Mouse (Mus musculus): ENCODE measurements at regions not wholly inside any gene's neighbourhood (a gene's known extent, or its start where the extent isn't known, plus 50 kb on each side); places are given as distances from the start of the nearest gene placed in this dataset.

- Histone ChIP-seq H3K9ac (ENCODE audit: low read length) (no peak overlapping the region), H3K4me2 (replicated peaks; ENCODE audit: low read depth) (no peak overlapping the region), H3K4me3 (ENCODE audit: low read depth, low read length) (no peak overlapping the region), H3K36me3 (ENCODE audit: control insufficient read depth, insufficient read depth, low read length) (no peaks in the 10 kb centered on the region), H3K27me3 (ENCODE audit: control insufficient read depth, insufficient read depth, low read length) (no peaks in the 10 kb centered on the region), H3K27ac (replicated peaks) (no peak overlapping the region), H3K4me1 (replicated peaks; ENCODE audit: control insufficient read depth, insufficient read depth) (no peaks in the 10 kb centered on the region), H3K9me3 (ENCODE audit: control insufficient read depth, low read length) (no peaks in the 10 kb centered on the region)
- DNase-seq (ENCODE audit: low spot score) (no peak), ATAC-seq (ENCODE audit: low FRiP score, low TSS enrichment) (no peak)
- 87% methylated on average over 3 of the region's 3 CpGs for WGBS
- no peak for TF ChIP-seq EP300 (optimal IDR thresholded peaks at IDR 0.05)
- TF ChIP-seq CTCF (IDR thresholded peaks at IDR 0.05; ENCODE audit: low read depth): no peak
Measured at GRCm38 (mm10) chr9:84389831-84390230, 464.9 kb downstream of the Bckdhb start.

GRCm38 (mm10) chr9:84394536-84395314 is 469.8 kb downstream of the Bckdhb start:
- no peak for DNase-seq (ENCODE audit: low spot score)
- WGBS: 52% methylated on average over 3 of the region's 3 CpGs
- ATAC-seq (ENCODE audit: low FRiP score, low TSS enrichment): no peak

GRCm38 (mm10) chr9:84399481-84399880 is 474.5 kb downstream of the Bckdhb start:
- Histone ChIP-seq H3K27ac (replicated peaks) (no peak overlapping the region), H3K4me2 (replicated peaks; ENCODE audit: low read depth) (no peak overlapping the region), H3K9ac (ENCODE audit: low read length) (no peak overlapping the region), H3K9me3 (ENCODE audit: control insufficient read depth, low read length) (no peaks in the 10 kb centered on the region), H3K36me3 (ENCODE audit: control insufficient read depth, insufficient read depth, low read length) (no peaks in the 10 kb centered on the region), H3K4me1 (replicated peaks; ENCODE audit: control insufficient read depth, insufficient read depth) (no peaks in the 10 kb centered on the region), H3K27me3 (ENCODE audit: control insufficient read depth, insufficient read depth, low read length) (no peaks in the 10 kb centered on the region), H3K4me3 (ENCODE audit: low read depth, low read length) (no peak overlapping the region)
- TF ChIP-seq CTCF (IDR thresholded peaks at IDR 0.05; ENCODE audit: low read depth): no peak
- no peak for TF ChIP-seq EP300 (optimal IDR thresholded peaks at IDR 0.05)
- DNase-seq (ENCODE audit: low spot score) (no peak), ATAC-seq (ENCODE audit: low FRiP score, low TSS enrichment) (no peak)
- 40% methylated on average over 3 of the region's 3 CpGs for WGBS

More at GRCm38 (mm10) chr9:84394536-84395314, 469.8 kb downstream of the Bckdhb start:
- Histone ChIP-seq H3K27ac (replicated peaks) (no peak overlapping the region), H3K4me2 (replicated peaks; ENCODE audit: low read depth) (no peak overlapping the region), H3K36me3 (ENCODE audit: control insufficient read depth, insufficient read depth, low read length) (no peaks in the 10 kb centered on the region), H3K9me3 (ENCODE audit: control insufficient read depth, low read length) (no peaks in the 10 kb centered on the region), H3K4me3 (ENCODE audit: low read depth, low read length) (no peak overlapping the region), H3K27me3 (ENCODE audit: control insufficient read depth, insufficient read depth, low read length) (no peaks in the 10 kb centered on the region), H3K9ac (ENCODE audit: low read length) (no peak overlapping the region), H3K4me1 (replicated peaks; ENCODE audit: control insufficient read depth, insufficient read depth) (no peaks in the 10 kb centered on the region)
- no peak for TF ChIP-seq EP300 (optimal IDR thresholded peaks at IDR 0.05)
- no peak for TF ChIP-seq CTCF (IDR thresholded peaks at IDR 0.05; ENCODE audit: low read depth)

GRCm38 (mm10) chr9:84408260-84409203 is 483.6 kb downstream of the Bckdhb start:
- ATAC-seq (ENCODE audit: low FRiP score, low TSS enrichment) (no peak), DNase-seq (ENCODE audit: low spot score) (no peak)
- TF ChIP-seq CTCF (IDR thresholded peaks at IDR 0.05; ENCODE audit: low read depth) (no peak), EP300 (optimal IDR thresholded peaks at IDR 0.05) (no peak)
- Histone ChIP-seq H3K27ac (replicated peaks) (no peak overlapping the region), H3K27me3 (ENCODE audit: control insufficient read depth, insufficient read depth, low read length) (no peaks in the 10 kb centered on the region), H3K9me3 (ENCODE audit: control insufficient read depth, low read length) (no peaks in the 10 kb centered on the region), H3K36me3 (ENCODE audit: control insufficient read depth, insufficient read depth, low read length) (no peaks in the 10 kb centered on the region), H3K4me2 (replicated peaks; ENCODE audit: low read depth) (no peak overlapping the region), H3K4me1 (replicated peaks; ENCODE audit: control insufficient read depth, insufficient read depth) (no peaks in the 10 kb centered on the region), H3K4me3 (ENCODE audit: low read depth, low read length) (no peak overlapping the region), H3K9ac (ENCODE audit: low read length) (no peak overlapping the region)
- 35% methylated on average over 10 of the region's 10 CpGs for WGBS

All from stomach, postnatal 0 days (tissue).